Mouse (Mus musculus) forebrain, embryonic 14.5 days (tissue): ENCODE results near the gene Rbm14. TPM values are rescaled to one million over a fixed set of nuclear protein-coding genes. Genes with fewer than 3 reads are reported as not detected.

Experiments
- ATAC-seq: fragments of 200-750 bp; cut with Nextera tagmentation; 2 replicates; pipeline ENCODE4 v1.8.0; 2017; ENCODE audit warnings: mild to moderate bottlenecking, moderate library complexity
- DNase-seq: peaks from one replicate; pipeline ENCODE4 v3.0.0-alpha.2; 2015; ENCODE audit warnings: low spot score
- H3K27ac ChIP-seq: fragments of 300-500 bp; sonication (generic); 2 replicates; pipeline ENCODE4 v1.5.1; 2014; ENCODE audit warnings: low read depth, mild to moderate bottlenecking, control low read depth, low read length, moderate library complexity
- H3K27me3 ChIP-seq: fragments of 300-500 bp; sonication (generic); replicated peaks from 2 replicates; pipeline ENCODE4 v1.6.1; 2014; ENCODE audit warnings: low read length, control low read depth, mixed read lengths; ENCODE audit not compliant: control insufficient read depth, insufficient read depth
- H3K36me3 ChIP-seq: fragments of 300-500 bp; sonication (generic); 2 replicates; pipeline ENCODE4 v1.6.1; 2014; ENCODE audit warnings: low read length, control low read depth; ENCODE audit not compliant: control insufficient read depth, insufficient read depth
- H3K4me1 ChIP-seq: fragments of 300-500 bp; sonication (generic); 2 replicates; pipeline ENCODE4 v1.6.1; 2014; ENCODE audit warnings: antibody characterized with exemption, low read length, control low read depth; ENCODE audit not compliant: control insufficient read depth, insufficient read depth
- H3K4me2 ChIP-seq: fragments of 300-500 bp; sonication (generic); 2 replicates; pipeline ENCODE4 v1.6.1; 2014; ENCODE audit warnings: mild to moderate bottlenecking, control low read depth, low read length
- H3K4me3 ChIP-seq: fragments of 300-500 bp; sonication (generic); 2 replicates; pipeline ENCODE4 v1.5.1; 2014; ENCODE audit warnings: low read depth, low read length, control low read depth
- H3K9ac ChIP-seq: fragments of 300-500 bp; sonication (generic); 2 replicates; pipeline ENCODE4 v1.6.1; 2014; ENCODE audit warnings: mild to moderate bottlenecking, low read length, control low read depth, moderate library complexity
- H3K9me3 ChIP-seq: fragments of 300-500 bp; sonication (generic); replicated peaks from 2 replicates; pipeline ENCODE4 v1.6.1; 2016; ENCODE audit warnings: low read length, control low read depth, mixed read lengths; ENCODE audit not compliant: control insufficient read depth
- WGBS: fragments of 180-500 bp; shearing (Covaris S2); extraction: QIAGEN DNeasy Blood & Tissue Kit; methylation state at CpG from one replicate; pipeline ENCODE4 v1.1.7; 2014; 5-methylcytosine and 5-hydroxymethylcytosine counted together
- polyA plus RNA-seq: library from polyadenylated mRNA; unstranded; fragments of >200 nt; fragmentation: Nextera tagmentation; extraction: Ambion mirVana; gene quantifications from 2 replicates; pipeline ENCODE4 v1.2.1, GENCODE M21; 2014

Gene Rbm14
- polyA plus RNA-seq = 69.1 and 79.5 TPM in 2 replicates

DNA sequence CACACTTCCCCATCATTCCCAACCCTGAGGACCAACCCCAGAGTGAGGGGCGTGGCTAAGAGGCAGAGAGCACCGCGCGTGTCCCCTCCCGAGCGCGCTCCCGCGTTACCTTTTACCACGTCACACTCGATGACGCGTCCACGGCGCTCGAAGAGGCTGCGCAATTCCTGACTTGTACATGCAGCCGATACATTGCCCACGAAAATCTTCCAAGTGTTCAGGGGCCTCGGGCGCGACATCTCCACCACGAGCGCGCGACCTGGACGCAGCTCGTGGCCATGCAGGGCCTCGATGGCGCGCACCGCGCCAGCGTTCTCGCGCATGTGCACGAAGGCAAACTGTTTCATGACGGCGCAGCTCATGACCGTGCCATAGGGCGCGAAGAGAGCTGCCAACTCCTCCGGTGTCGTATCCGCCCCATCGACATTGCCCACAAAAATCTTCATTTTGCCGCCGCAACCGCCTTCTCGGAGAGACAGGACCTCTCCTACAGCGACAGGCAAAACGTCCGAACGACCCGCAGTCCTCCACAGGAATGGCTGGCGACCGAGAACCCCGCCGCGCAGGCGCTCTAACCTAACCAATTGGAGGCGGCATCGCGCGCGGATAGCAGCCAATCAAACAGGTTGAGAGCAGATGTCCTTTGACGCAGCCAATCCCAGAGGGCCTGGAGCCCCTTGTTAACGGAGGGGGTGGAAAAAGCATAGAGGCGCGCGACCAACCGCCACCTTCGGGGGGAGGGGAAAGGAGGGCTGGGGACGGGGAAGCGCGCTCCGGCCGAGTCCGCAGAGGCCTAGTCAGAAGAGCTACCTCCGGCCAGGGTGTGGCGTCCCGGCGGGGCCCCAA lies at the start of gene Rbm14, which contains the start of gene Gm21992:
Gene Rbm14, minus strand, starts transcription at position 572 of the 846 bp plus-strand sequence.
Gene Gm21992, minus strand, starts transcription at position 550 of the 846 bp plus-strand sequence.
- WGBS = under 1% methylated on average over 83 of the region's 83 CpGs
- Histone ChIP-seq H3K4me2 (peak within 1 kb of the TSS; percentile 88), H3K9me3 (0 out of 2 replicates have a peak, but pooled peaks cover 2% of the 10 kb centered on the region), H3K27me3 (no peaks in the 10 kb centered on the region), H3K9ac (peak within 1 kb of the TSS; percentile 84), H3K4me3 (peak within 1 kb of the TSS; percentile 79), H3K27ac (peak within 1 kb of the TSS; percentile 87), H3K4me1 (peaks cover 17% of the 10 kb centered on the region), H3K36me3 (no peaks in the 10 kb centered on the region)
- peak; percentile 99 for DNase-seq
- peak; percentile 99 for ATAC-seq

DNA sequence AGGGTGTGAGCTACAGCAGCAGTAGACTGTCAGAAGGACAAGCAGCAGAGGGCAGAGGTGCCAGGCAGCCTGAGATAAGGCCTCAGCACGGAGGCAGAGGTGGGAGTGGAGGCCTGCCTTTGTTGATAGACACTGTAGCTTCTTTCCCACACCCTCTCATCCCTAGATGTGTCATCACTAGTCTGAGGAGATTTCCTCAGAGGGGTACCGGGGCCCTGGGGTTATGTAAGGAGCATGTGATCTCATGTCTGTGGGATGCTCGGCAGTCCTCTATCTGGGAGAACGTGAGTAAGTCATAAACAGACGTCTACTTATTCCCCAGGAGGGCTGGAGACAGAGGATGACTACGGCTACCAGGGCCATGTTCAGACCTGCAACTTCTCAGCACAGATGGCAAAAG lies 47.6 kb upstream of the Rbm14 start:
- H3K27ac ChIP-seq = no peak overlapping the region
- no peak overlapping the region for H3K4me3 ChIP-seq
- peaks cover 7% of the 10 kb centered on the region for H3K4me1 ChIP-seq
- H3K27me3 ChIP-seq = no peaks in the 10 kb centered on the region
- no peak overlapping the region for H3K4me2 ChIP-seq
- ATAC-seq (no peak), DNase-seq (no peak)
- H3K9ac ChIP-seq = no peak overlapping the region
- no peaks in the 10 kb centered on the region for H3K36me3 ChIP-seq
- no peaks in the 10 kb centered on the region for H3K9me3 ChIP-seq
- 83% methylated on average over 6 of the region's 6 CpGs for WGBS

DNA sequence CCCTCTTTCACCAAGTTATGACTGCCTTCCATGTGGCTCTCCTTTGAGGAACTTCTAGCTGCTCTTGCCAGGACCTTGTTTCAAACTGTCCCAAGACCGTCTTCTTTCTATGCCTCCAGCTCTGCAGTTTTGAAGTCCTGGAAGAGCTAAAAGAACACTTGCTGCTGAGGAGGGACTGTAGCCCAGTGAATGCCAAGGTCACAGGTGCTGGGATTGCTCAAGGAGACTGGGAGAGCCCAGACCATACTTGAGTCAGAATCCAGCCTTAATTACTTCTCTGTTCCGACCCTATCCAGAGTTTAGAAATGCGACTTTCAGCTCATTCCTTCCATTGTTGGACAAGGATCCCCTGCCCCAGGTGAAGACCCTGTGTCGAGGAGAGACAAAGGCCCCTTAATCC lies 44.5 kb upstream of the Rbm14 start:
- H3K27me3 ChIP-seq = no peaks in the 10 kb centered on the region
- 48% methylated on average over 4 of the region's 4 CpGs for WGBS
- no peak overlapping the region for H3K4me3 ChIP-seq
- ATAC-seq (no peak), DNase-seq (no peak)
- H3K9ac ChIP-seq = no peak overlapping the region
- no peak overlapping the region for H3K27ac ChIP-seq
- H3K36me3 ChIP-seq = no peaks in the 10 kb centered on the region
- no peaks in the 10 kb centered on the region for H3K9me3 ChIP-seq
- peaks cover 7% of the 10 kb centered on the region for H3K4me1 ChIP-seq
- H3K4me2 ChIP-seq = peak overlapping the region; percentile 98

DNA sequence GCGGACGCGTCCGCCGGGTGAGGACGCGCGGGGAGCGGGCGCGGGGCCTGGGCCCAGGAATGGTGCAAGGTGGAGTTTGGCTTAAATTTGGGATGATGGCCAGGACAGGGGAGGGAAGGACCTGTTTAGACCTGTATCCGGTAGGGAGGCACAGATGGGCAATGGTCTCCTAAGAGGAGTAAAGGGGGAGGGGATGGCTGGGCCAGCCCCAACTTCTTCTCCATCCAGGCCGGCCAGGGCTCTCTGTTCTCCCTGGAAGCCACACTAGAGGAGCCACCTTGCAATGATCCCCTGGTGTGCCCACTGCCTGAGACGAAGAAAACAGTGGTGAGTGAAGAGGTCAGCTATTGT lies 44.0 kb upstream of the Rbm14 start:
- peak overlapping the region; percentile 57 for H3K4me3 ChIP-seq
- H3K9me3 ChIP-seq = no peaks in the 10 kb centered on the region
- H3K27me3 ChIP-seq = no peaks in the 10 kb centered on the region
- DNase-seq (no peak), ATAC-seq (peak; percentile 60; the same call in 1 of the 2 replicates)
- peaks cover 7% of the 10 kb centered on the region for H3K4me1 ChIP-seq
- H3K36me3 ChIP-seq = no peaks in the 10 kb centered on the region
- H3K27ac ChIP-seq = no peak overlapping the region
- peak overlapping the region; percentile 70 for H3K9ac ChIP-seq
- 1% methylated on average over 14 of the region's 14 CpGs for WGBS
- H3K4me2 ChIP-seq = peak overlapping the region; percentile 98

DNA sequence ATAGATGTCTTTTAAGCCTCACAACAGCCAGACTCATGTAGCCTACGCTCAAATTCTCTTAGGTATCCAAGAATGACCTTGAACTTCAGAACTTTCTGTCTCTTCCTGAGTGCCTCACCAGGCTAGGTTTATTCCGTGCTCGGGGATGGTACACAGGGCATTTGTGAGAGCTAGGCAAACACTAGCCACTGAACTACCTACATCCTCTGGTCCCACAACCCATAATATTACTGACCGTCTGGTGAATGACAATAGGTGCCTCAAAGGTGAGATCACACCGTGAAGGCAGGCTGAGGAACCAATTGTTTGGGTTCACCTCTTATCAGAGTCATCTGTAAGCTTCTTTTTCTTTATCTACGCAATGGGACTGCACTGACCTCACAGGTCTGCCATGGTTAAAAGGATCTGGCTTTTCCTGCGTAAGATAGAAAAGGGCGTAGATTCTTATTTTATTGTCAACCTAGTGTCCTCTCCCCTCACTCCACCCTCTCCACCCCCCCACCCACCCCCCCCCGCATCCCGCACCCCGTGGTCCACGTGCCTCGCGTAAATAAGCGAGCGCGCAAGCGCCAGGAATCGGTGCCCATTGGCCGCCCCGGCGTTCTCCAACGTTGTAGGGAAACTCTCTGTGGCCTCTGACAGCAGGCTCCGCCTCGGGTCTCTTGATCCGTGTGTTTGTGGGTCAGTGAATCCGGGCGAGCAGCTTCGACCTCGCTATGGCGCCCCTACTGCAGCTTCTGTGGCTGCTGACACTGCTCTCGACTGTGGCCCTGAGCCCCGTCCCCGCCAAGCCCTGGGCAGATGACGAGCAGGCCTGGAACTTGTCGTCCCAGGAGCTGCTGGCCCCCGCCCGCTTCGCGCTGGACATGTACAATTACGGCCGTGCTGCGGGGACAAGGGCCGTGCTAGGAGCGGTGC lies 43.4 kb upstream of the Rbm14 start, which contains the start of gene Ctsf:
Gene Ctsf, plus strand, starts transcription at position 579 of the 918 bp plus-strand sequence.
- Histone ChIP-seq H3K27me3 (no peaks in the 10 kb centered on the region), H3K9me3 (no peaks in the 10 kb centered on the region), H3K4me1 (peaks cover 7% of the 10 kb centered on the region), H3K9ac (peak within 1 kb of the TSS; percentile 70), H3K4me3 (peak within 1 kb of the TSS; percentile 57), H3K27ac (no peak within 1 kb of the TSS), H3K36me3 (no peaks in the 10 kb centered on the region), H3K4me2 (peak within 1 kb of the TSS; percentile 98)
- DNase-seq = peak; percentile 87
- peak; percentile 95 for ATAC-seq
- whole genome bisulfite sequencing = 5% methylated on average over 45 of the region's 45 CpGs

DNA sequence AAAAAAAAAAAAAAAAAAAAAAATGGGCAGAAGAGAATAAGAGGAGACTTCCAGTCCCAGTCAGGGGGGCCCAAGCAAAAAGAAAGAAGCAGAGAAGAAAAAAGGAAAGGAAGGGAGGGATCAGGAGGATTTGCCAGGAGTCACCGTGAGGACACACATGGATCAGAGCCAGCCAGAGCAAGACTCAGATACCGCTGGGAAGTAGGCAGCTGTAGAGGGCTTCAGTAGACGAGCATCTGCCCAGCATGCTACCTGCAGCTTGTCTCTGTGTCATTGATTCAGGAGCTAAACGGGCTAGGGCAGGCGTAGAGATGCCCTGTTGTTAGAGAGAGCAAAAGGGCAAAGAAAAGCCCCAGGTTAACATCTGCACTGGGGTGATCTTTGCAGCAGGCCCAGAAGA lies 38.8 kb upstream of the Rbm14 start:
- Histone ChIP-seq H3K27me3 (no peaks in the 10 kb centered on the region), H3K4me1 (peaks cover 4% of the 10 kb centered on the region; the same call in 1 of the 2 replicates), H3K9ac (no peak overlapping the region), H3K4me3 (no peak overlapping the region), H3K36me3 (no peaks in the 10 kb centered on the region), H3K9me3 (no peaks in the 10 kb centered on the region), H3K27ac (no peak overlapping the region), H3K4me2 (no peak overlapping the region)
- DNase-seq (no peak), ATAC-seq (no peak)
- WGBS = 42% methylated on average over 5 of the region's 5 CpGs

DNA sequence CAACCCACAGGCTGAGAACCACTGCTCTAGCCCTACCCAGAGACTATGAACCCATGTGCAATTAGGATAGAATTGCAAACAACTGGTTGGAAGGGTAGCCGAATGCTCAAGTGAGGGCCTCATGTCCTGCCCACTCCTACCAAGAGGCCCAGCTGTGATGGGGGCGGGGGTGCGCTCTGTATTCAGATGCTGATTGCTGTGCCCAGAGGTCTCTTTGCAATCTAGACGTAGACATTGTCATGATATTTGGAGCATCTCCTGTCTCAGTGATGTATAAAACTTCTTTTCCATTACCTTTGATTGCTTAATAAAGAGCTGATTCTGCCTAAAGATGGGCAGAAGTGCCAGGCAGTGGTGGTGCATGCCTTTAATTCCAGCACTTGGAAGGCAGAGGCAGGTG lies 38.4 kb upstream of the Rbm14 start:
- DNase-seq (no peak), ATAC-seq (no peak)
- WGBS = 63% methylated on average over 4 of the region's 4 CpGs
- Histone ChIP-seq H3K4me3 (no peak overlapping the region), H3K27ac (no peak overlapping the region), H3K36me3 (no peaks in the 10 kb centered on the region), H3K4me2 (no peak overlapping the region), H3K27me3 (no peaks in the 10 kb centered on the region), H3K4me1 (peaks cover 4% of the 10 kb centered on the region; the same call in 1 of the 2 replicates), H3K9ac (no peak overlapping the region), H3K9me3 (no peaks in the 10 kb centered on the region)

DNA sequence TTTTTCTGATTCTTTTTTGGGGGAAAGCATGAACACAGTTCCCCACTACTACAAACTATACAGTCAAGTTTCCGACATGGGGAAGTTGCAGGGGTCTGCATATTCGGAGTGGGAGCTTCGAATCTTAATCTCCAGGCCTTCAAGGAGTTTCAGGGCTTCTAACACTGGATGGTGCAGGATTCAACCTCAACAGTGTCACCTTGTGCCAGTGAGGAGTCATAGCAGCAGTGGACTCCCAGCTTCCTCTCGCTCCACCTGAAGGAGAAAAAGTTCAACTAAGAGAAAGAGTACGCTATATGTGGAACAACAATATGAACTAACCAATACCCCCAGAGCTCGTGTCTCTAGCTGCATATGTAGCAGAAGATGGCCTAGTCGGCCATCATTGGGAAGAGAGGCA lies 36.1 kb upstream of the Rbm14 start:
- ATAC-seq (no peak), DNase-seq (no peak)
- H3K4me2 ChIP-seq = no peak overlapping the region
- H3K9me3 ChIP-seq = no peaks in the 10 kb centered on the region
- WGBS = 38% methylated on average over 7 of the region's 7 CpGs
- no peak overlapping the region for H3K4me3 ChIP-seq
- no peaks in the 10 kb centered on the region for H3K27me3 ChIP-seq
- H3K27ac ChIP-seq = no peak overlapping the region
- no peak overlapping the region for H3K9ac ChIP-seq
- H3K36me3 ChIP-seq = no peaks in the 10 kb centered on the region
- H3K4me1 ChIP-seq = no peaks in the 10 kb centered on the region
